Mouse (Mus musculus) hindbrain, embryonic 16.5 days (tissue): ENCODE results near the gene Csn1s2b. TPM values are rescaled to one million over a fixed set of nuclear protein-coding genes. Genes with fewer than 3 reads are reported as not detected.

Experiments
- ATAC-seq: fragments of 200-750 bp; cut with Nextera tagmentation; 2 replicates; pipeline ENCODE4 v1.8.0; 2017; ENCODE audit warnings: moderate TSS enrichment, moderate library complexity
- H3K27ac ChIP-seq: fragments of 300-500 bp; sonication (generic); 2 replicates; pipeline ENCODE4 v1.5.1; 2014; ENCODE audit warnings: low read depth, mild to moderate bottlenecking, control low read depth, low read length, moderate library complexity
- H3K27me3 ChIP-seq: fragments of 300-500 bp; sonication (generic); replicated peaks from 2 replicates; pipeline ENCODE4 v1.6.1; 2014; ENCODE audit warnings: low read length; ENCODE audit not compliant: control insufficient read depth, insufficient read depth
- H3K36me3 ChIP-seq: fragments of 300-500 bp; sonication (generic); 2 replicates; pipeline ENCODE4 v1.6.1; 2014; ENCODE audit warnings: mild to moderate bottlenecking, low read length, moderate library complexity, mixed read lengths; ENCODE audit not compliant: control insufficient read depth, insufficient read depth
- H3K4me1 ChIP-seq: fragments of 300-500 bp; sonication (generic); 2 replicates; pipeline ENCODE4 v1.6.1; 2014; ENCODE audit warnings: low read depth, low read length; ENCODE audit not compliant: control insufficient read depth, insufficient read depth
- H3K4me2 ChIP-seq: fragments of 300-500 bp; sonication (generic); 2 replicates; pipeline ENCODE4 v1.6.1; 2014; ENCODE audit warnings: mild to moderate bottlenecking, low read length, control low read depth, moderate library complexity
- H3K4me3 ChIP-seq: fragments of 300-500 bp; sonication (generic); 2 replicates; pipeline ENCODE4 v1.5.1; 2014; ENCODE audit warnings: mild to moderate bottlenecking, low read length, control low read depth, moderate library complexity
- H3K9ac ChIP-seq: fragments of 300-500 bp; sonication (generic); 2 replicates; pipeline ENCODE4 v1.6.1; 2014; ENCODE audit warnings: low read depth, mild to moderate bottlenecking, control low read depth, low read length, moderate library complexity
- H3K9me3 ChIP-seq: fragments of 300-500 bp; sonication (generic); 2 replicates; pipeline ENCODE4 v1.6.1; 2014; ENCODE audit warnings: mild to moderate bottlenecking, low read length, moderate library complexity; ENCODE audit not compliant: control insufficient read depth
- WGBS: fragments of 180-500 bp; shearing (Covaris S2); extraction: QIAGEN DNeasy Blood & Tissue Kit; methylation state at CpG from one replicate; pipeline ENCODE4 v1.1.7; 2014; 5-methylcytosine and 5-hydroxymethylcytosine counted together
- polyA plus RNA-seq: library from polyadenylated mRNA; unstranded; fragments of >200 nt; fragmentation: Nextera tagmentation; extraction: Ambion mirVana; gene quantifications from 2 replicates; pipeline ENCODE4 v1.2.1, GENCODE M21; 2015

Gene Csn1s2b
- polyA plus RNA-seq, 1 experiment from 2014 or later: not detected

DNA sequence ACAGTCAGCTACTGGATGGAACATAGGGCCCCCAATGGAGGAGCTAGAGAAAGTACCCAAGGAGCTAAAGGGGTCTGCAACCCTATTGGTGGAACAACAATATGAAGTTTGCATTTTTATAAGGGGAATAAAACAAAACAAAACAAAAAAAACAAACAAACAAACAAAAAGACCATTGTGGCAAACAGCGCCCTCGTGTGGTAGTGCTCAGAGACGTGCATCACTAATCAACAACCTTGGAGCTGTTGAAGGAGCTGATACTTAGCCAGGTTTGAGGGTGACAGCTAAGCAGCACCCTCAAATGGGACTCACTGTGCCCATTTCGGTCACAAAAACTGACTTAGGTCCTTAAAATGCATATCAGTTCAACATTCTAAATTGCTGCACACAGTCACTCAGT lies 63.5 kb downstream of the Csn1s2b start:
- H3K36me3 ChIP-seq: no peaks in the 10 kb centered on the region
- H3K4me1 ChIP-seq: no peaks in the 10 kb centered on the region
- no peaks in the 10 kb centered on the region for H3K27me3 ChIP-seq
- no peak overlapping the region for H3K27ac ChIP-seq
- no peaks in the 10 kb centered on the region for H3K9me3 ChIP-seq
- H3K9ac ChIP-seq: no peak overlapping the region
- 32% methylated on average over 4 of the region's 4 CpGs for WGBS
- ATAC-seq: no peak
- no peak overlapping the region for H3K4me2 ChIP-seq
- no peak overlapping the region for H3K4me3 ChIP-seq

Other genes starting within 250 kb of the Csn1s2b start
- not detected in 2 replicates for gene Sult1d1, start 239.1 kb upstream of the Csn1s2b start, polyA plus RNA-seq
- gene Sult1e1, start 216.5 kb upstream of the Csn1s2b start, polyA plus RNA-seq: not detected in 2 replicates
- gene Csn1s1, start 141.9 kb upstream of the Csn1s2b start, polyA plus RNA-seq: not detected in 2 replicates
- gene Csn2, start 108.5 kb upstream of the Csn1s2b start, polyA plus RNA-seq: not detected in 2 replicates
- not detected in 2 replicates for gene Csn1s2a, start 33.5 kb upstream of the Csn1s2b start, polyA plus RNA-seq
- gene Prr27, start 17.6 kb downstream of the Csn1s2b start, polyA plus RNA-seq: not detected in 2 replicates
- gene Odam, start 76.9 kb downstream of the Csn1s2b start, polyA plus RNA-seq: not detected in 2 replicates
- gene Csn3, start 117.5 kb downstream of the Csn1s2b start, polyA plus RNA-seq: not detected in 2 replicates
- not detected in 2 replicates for gene 2310003L06Rik, start 161.4 kb downstream of the Csn1s2b start, polyA plus RNA-seq
- not detected in 2 replicates for gene Gm28434, start 161.4 kb downstream of the Csn1s2b start, polyA plus RNA-seq
- not detected in 2 replicates for gene Cabs1, start 171.4 kb downstream of the Csn1s2b start, polyA plus RNA-seq
- not detected in 2 replicates for gene Smr3a, start 194.5 kb downstream of the Csn1s2b start, polyA plus RNA-seq